Mouse (Mus musculus): ENCODE measurements around the gene Ggnbp2.

DNA sequence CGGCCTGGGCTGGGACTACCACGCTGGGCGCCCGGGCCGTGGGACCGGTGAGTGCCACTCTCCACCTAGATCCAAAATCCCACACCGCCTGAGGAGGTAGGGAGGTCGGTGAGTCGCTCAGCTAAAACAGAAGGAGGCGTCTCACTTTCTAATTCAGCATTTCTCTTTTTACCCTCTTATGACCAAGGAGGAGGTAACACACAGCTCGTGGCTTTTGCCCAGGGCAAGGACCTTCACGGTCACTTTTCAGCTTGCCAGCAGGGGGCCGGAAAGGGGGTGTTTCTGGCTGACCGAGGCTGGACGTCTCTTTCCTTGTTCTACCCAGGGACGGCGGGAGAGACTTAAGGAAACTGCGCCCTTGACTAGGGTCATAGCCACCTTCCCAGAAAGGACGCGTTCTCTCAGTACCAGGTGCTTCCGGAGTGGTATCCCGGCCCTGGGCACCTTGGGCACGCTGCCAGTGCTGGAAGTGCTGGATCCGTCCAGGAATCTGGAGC is 9.9 kb upstream of the Ggnbp2 start:
- TF ChIP-seq CTCF (IDR thresholded peaks at IDR 0.05; ENCODE audit: extremely low read depth, insufficient read depth, insufficient read length, insufficient replicate concordance) (peak; percentile 21; the same call in 1 of the 2 replicates), POLR2A (IDR thresholded peaks at IDR 0.05; ENCODE audit: low read depth, low read length) (no peak)
